Mouse (Mus musculus) layer of hippocampus, adult 11-12 months (tissue): ENCODE measurements at regions not wholly inside any gene's neighbourhood (a gene's known extent, or its start where the extent isn't known, plus 50 kb on each side); places are given as distances from the start of the nearest gene placed in this dataset.

Experiments
- DNase-seq: peaks from one replicate; pipeline ENCODE4 v3.0.0; 2022; ENCODE audit warnings: low spot score

- no peak for DNase-seq
These were observed 348.7 kb downstream of the Elavl2 start for GRCm38 (mm10) chr4:91051913-91052312.

DNA sequence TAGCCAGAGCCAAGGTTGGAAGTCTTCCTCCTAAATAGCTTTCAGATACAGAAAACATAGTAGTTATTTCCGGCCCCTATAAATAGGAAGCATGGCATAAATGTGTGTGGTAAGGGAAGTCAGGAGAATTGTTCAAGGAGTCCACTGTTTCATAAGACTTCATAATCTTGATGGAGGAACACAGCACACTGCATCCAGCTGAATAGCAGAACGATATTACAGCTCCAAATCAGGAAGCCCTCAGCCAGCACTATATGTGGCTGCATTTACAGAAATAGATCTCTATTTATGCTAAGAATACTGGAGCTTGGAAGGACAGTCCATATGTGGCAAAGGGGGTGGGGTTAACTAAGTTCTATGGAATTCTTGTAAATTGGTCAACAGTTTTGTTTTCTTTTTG, 371.1 kb downstream of the Elavl2 start:
- no peak for DNase-seq

GRCm38 (mm10) chr4:91028013-91028626, 372.5 kb downstream of the Elavl2 start:
- DNase-seq: no peak

GRCm38 (mm10) chr4:90996388-90997092, 404.0 kb downstream of the Elavl2 start:
- no peak for DNase-seq

DNA sequence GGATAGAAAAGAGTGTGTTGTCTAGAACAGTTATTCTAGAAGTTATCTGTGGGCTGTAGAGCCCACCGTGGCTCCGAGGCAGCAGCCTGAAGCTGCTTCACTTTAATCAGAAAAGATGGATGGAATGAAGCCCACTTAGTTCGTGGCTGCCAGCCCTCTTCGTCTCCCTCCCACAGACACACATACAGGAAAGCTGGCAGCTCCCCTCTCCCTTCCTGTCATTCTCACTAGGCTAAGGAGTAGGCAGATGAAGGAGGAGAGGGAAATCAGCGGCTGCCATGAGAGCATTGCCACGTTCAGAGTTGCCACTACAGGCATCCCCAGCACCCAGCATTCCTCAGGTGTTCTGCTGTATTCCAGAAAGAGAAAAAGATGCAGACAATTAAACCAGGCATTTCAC, 435.9 kb downstream of the Elavl2 start:
- no peak for DNase-seq

DNA sequence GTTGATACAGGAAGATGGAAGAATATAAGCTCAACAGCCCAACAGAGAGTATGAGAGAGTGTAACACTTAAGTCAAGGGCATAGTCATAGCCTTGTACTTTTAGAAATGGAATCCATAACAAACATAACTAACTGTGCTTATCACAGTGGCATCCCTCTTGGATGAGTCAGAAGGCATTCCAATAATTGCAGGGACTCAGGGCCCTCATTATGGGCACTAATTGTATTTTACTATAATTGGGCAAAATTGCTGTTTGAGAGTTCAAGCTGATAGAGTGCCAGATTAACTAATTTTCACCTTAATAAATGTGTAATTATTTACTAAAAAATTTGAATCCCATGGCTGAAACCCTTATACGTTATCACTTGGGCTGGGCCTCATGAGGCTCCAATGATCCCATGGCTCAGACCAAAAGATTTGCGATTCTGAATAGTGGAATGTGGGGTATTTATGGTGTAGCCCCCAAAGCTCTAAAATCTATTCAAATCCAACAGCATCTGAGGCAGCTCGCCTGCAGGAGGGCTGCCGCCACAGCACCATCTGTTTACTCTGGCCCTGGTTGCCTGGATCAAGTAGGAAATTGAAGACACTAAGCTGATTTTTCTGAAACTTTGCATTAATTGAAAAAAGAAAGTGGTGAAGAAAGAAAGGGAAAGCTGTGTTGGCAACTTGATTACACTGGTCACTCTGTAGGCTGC, 456.7 kb downstream of the Elavl2 start:
- peak; percentile 4 for DNase-seq

- peak; percentile 47 for DNase-seq
These were observed 483.1 kb downstream of the Elavl2 start for GRCm38 (mm10) chr4:90917312-90918107.

DNA sequence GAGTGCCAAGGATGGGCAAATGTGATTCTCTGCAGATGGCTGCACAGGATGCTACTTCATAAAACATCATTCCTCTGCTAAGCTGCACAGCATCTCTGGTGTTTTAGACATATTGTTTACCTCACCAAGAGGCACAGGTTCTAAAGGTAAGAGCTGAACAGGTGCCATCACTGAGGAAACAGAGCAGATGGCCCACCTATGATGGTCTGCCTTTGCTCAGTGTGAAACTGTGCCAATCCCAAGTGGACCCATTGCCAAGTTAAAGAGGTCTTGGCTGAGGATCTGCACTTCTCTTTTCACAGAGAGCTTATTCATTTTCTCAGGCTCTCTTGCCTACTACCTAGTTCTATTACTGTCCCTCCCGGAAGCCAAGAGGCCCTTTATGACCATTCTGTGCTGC, 494.3 kb downstream of the Elavl2 start:
- no peak for DNase-seq

DNA sequence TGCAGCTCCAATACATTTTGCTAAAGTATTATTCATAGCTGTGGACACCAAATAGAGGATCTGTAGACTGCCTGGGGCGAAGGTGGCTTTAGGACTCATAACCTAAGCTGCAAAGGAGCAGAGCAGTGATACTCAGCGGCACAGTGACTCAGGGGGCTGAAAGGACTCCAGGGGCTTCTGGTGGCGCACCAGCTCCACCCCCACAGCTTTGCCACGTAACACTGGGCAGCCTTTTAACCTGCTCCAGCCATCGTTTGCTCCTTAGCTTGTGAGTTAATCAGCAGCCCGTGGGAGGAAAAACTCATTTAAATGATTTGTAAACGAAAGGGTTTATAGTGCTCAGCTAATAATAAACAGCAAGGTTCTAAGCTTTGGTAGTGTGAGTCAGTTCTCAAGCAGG, 532.4 kb downstream of the Elavl2 start:
- DNase-seq: no peak

DNA sequence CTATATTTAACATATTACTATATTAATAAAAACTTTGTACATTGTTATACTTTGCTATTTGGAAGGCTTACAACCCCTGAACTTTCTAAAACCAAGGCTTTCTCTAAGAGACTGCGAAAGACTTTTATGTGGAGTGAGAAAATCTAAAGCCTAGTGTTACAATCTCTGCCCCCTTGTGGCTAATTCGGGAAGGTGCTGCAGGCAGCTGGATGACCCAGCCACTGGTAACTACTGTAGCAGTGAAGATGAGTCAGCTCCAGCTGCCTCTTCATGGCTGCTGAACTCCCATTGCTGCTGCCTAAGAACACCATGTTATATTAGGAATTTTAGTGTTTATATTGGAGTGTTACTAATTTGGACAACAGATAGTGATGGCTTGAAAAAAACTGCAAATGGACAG, 539.7 kb downstream of the Elavl2 start:
- DNase-seq: peak; percentile 18

GRCm38 (mm10) chr4:90839804-90840203, 560.8 kb downstream of the Elavl2 start:
- no peak for DNase-seq

GRCm38 (mm10) chr4:90799078-90799477, 580.5 kb downstream of the Zfp352 start:
- no peak for DNase-seq

- no peak for DNase-seq
These were observed 580.0 kb downstream of the Zfp352 start for GRCm38 (mm10) chr4:90798637-90799036.

- DNase-seq: peak; percentile 4
These were observed 578.9 kb downstream of the Zfp352 start for GRCm38 (mm10) chr4:90797472-90797871.
